ENCODE assay signal across 29 mouse cellular contexts in the genomic region with DNA sequence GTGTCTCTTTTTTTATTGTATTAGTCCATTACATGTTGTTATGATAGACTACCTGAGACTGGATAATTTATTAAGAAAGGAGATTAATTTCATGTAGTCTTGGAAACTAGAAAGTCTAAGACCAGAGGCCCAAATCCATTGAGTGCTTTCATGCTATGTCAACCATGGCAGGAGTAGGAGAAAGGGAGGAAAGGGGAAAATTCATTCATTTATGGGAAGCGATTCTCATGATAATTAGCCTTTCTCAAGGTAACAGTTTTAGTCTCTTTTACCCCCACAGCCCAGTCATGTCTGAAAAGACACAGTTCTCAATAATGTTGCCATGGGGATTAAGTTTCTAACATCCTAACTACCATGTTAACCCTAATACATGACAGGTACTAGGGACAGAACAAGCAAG.
DNase-seq lines count a peak whose midpoint lies in the region; ATAC-seq and TF ChIP-seq lines count a peak whose summit lies in the region.
"Had no signal": no experiment of that assay in that cellular context is flagged by ENCODE, and none has a peak within 500 bp of the region (broad histone marks: within the 10 kb centered on the region; RNA-seq: fewer than 3 reads in every experiment).

No protein-coding gene starts in this region.

- H3K9ac ChIP-seq in forebrain, embryonic 11.5 days (ENCODE audit: low read length), result no peak overlapping the region
- no peak overlapping the region for H3K9ac ChIP-seq in forebrain, embryonic 16.5 days (replicated peaks; ENCODE audit: low read depth, low read length)
- no peak overlapping the region for H3K9ac ChIP-seq in midbrain, embryonic 12.5 days (replicated peaks)
- H3K9ac ChIP-seq in midbrain, postnatal 0 days (replicated peaks; ENCODE audit: low read length, poor library complexity, severe bottlenecking), result no peak overlapping the region
- H3K9ac ChIP-seq in neural tube, embryonic 12.5 days, result no peak overlapping the region
- H3K9ac ChIP-seq: embryonic facial prominence, embryonic 13.5 days; embryonic facial prominence, embryonic 15.5 days; forebrain, embryonic 13.5 days; forebrain, embryonic 15.5 days had no signal

- ATAC-seq in forebrain, embryonic 11.5 days (replicated peaks; ENCODE audit: low FRiP score), result 0 out of 2 replicates have a peak, but pooled peaks have one; percentile 27
- no peak for ATAC-seq in forebrain, embryonic 16.5 days
- 0 out of 2 replicates have a peak, but pooled peaks have one; percentile 27 for ATAC-seq in midbrain, embryonic 12.5 days (ENCODE audit: low FRiP score, low read depth)
- no peak for ATAC-seq in midbrain, postnatal 0 days (ENCODE audit: low FRiP score)
- 0 out of 2 replicates have a peak, but pooled peaks have one; percentile 21 for ATAC-seq in neural tube, embryonic 12.5 days (ENCODE audit: low FRiP score, low read depth)
- ATAC-seq: activated CD4-positive, CD25-positive, alpha-beta regulatory T cell, adult 4 months; CD4-positive, CD25-positive, alpha-beta regulatory T cell, adult 4 months; forebrain, embryonic 13.5 days; forebrain, embryonic 15.5 days; Patski had no signal

- no peaks in the 10 kb centered on the region for H3K9me3 ChIP-seq in forebrain, embryonic 11.5 days (ENCODE audit: control insufficient read depth, low read length)
- H3K9me3 ChIP-seq in forebrain, embryonic 16.5 days (ENCODE audit: control insufficient read depth, low read length), result no peaks in the 10 kb centered on the region
- no peaks in the 10 kb centered on the region for H3K9me3 ChIP-seq in midbrain, embryonic 12.5 days
- H3K9me3 ChIP-seq in midbrain, postnatal 0 days (ENCODE audit: low read length), result no peaks in the 10 kb centered on the region
- no peaks in the 10 kb centered on the region for H3K9me3 ChIP-seq in neural tube, embryonic 12.5 days
- H3K9me3 ChIP-seq: embryonic facial prominence, embryonic 13.5 days; embryonic facial prominence, embryonic 15.5 days; forebrain, embryonic 10.5 days; forebrain, embryonic 13.5 days; forebrain, embryonic 15.5 days; G1E had no signal

- DNase-seq in embryo, embryonic 10.5 days (ENCODE audit: low spot score), result peak; percentile 24
- DNase-seq in embryo, embryonic 10 days (ENCODE audit: low spot score), result no peak
- DNase-seq in forebrain, embryonic 11.5 days (ENCODE audit: low spot score), result no peak
- no peak for DNase-seq in midbrain, postnatal 0 days (ENCODE audit: low spot score)
- DNase-seq in neural tube, embryonic 10.5 days (ENCODE audit: extremely low spot score, low spot score), result no peak
- DNase-seq: adrenal gland, adult 8-10 months; adrenal gland, postnatal 14 days; adrenal gland, postnatal 36 days; B cell, adult 2 months; cerebellum, adult 11 months; cerebellum, adult 18-20 months; cerebellum, adult 8-10 months; cerebellum, adult 9-11 months; cerebellum, postnatal 14 days; cerebellum, postnatal 36 days had no signal

- TF ChIP-seq CTCF in midbrain, postnatal 0 days (IDR thresholded peaks at IDR 0.05), result no peak

- WGBS in forebrain, embryonic 11.5 days, result 42% methylated on average over 1 of the region's 1 CpGs
- WGBS in forebrain, embryonic 16.5 days, result 6% methylated on average over 1 of the region's 1 CpGs
- WGBS in midbrain, embryonic 12.5 days, result 27% methylated on average over 1 of the region's 1 CpGs
- WGBS in midbrain, postnatal 0 days, result 15% methylated on average over 1 of the region's 1 CpGs
- 36% methylated on average over 1 of the region's 1 CpGs for WGBS in neural tube, embryonic 12.5 days

- H3K4me1 ChIP-seq in forebrain, embryonic 11.5 days (replicated peaks; ENCODE audit: control insufficient read depth, insufficient read depth, low read length), result no peaks in the 10 kb centered on the region
- no peaks in the 10 kb centered on the region for H3K4me1 ChIP-seq in forebrain, embryonic 16.5 days (replicated peaks; ENCODE audit: control insufficient read depth, insufficient read depth, low read length)
- no peaks in the 10 kb centered on the region for H3K4me1 ChIP-seq in midbrain, embryonic 12.5 days
- H3K4me1 ChIP-seq in midbrain, postnatal 0 days (ENCODE audit: insufficient read depth, low read length), result no peaks in the 10 kb centered on the region
- H3K4me1 ChIP-seq in neural tube, embryonic 12.5 days, result no peaks in the 10 kb centered on the region
- H3K4me1 ChIP-seq: embryonic facial prominence, embryonic 13.5 days; embryonic facial prominence, embryonic 15.5 days; forebrain, embryonic 13.5 days; forebrain, embryonic 15.5 days had no signal

- no peaks in the 10 kb centered on the region for H3K36me3 ChIP-seq in forebrain, embryonic 11.5 days (ENCODE audit: control insufficient read depth, insufficient read depth, low read length)
- H3K36me3 ChIP-seq in forebrain, embryonic 16.5 days (ENCODE audit: control insufficient read depth, insufficient read depth), result no peaks in the 10 kb centered on the region
- H3K36me3 ChIP-seq in midbrain, embryonic 12.5 days, result no peaks in the 10 kb centered on the region
- H3K36me3 ChIP-seq in midbrain, postnatal 0 days (ENCODE audit: insufficient read depth, low read length), result no peaks in the 10 kb centered on the region
- no peaks in the 10 kb centered on the region for H3K36me3 ChIP-seq in neural tube, embryonic 12.5 days
- H3K36me3 ChIP-seq: embryonic facial prominence, embryonic 13.5 days; embryonic facial prominence, embryonic 15.5 days; forebrain, embryonic 10.5 days; forebrain, embryonic 15.5 days; G1E had no signal

- H3K4me3 ChIP-seq in forebrain, embryonic 11.5 days (ENCODE audit: low read depth, low read length), result no peak overlapping the region
- H3K4me3 ChIP-seq in forebrain, embryonic 16.5 days (replicated peaks; ENCODE audit: low read length), result no peak overlapping the region
- no peak overlapping the region for H3K4me3 ChIP-seq in midbrain, embryonic 12.5 days
- no peak overlapping the region for H3K4me3 ChIP-seq in midbrain, postnatal 0 days (ENCODE audit: low read depth, low read length)
- no peak overlapping the region for H3K4me3 ChIP-seq in neural tube, embryonic 12.5 days
- H3K4me3 ChIP-seq: embryonic facial prominence, embryonic 13.5 days; embryonic facial prominence, embryonic 15.5 days; erythroblast, embryonic 14.5 days; forebrain, embryonic 10.5 days; forebrain, embryonic 13.5 days; forebrain, embryonic 15.5 days had no signal

- no peak overlapping the region for H3K27ac ChIP-seq in forebrain, embryonic 11.5 days (ENCODE audit: low read depth, low read length)
- H3K27ac ChIP-seq in forebrain, embryonic 16.5 days (ENCODE audit: low read length), result no peak overlapping the region
- H3K27ac ChIP-seq in midbrain, embryonic 12.5 days (replicated peaks), result no peak overlapping the region
- no peak overlapping the region for H3K27ac ChIP-seq in midbrain, postnatal 0 days (ENCODE audit: low read depth, low read length)
- no peak overlapping the region for H3K27ac ChIP-seq in neural tube, embryonic 12.5 days
- H3K27ac ChIP-seq: embryonic facial prominence, embryonic 13.5 days; embryonic facial prominence, embryonic 15.5 days; forebrain, embryonic 10.5 days; forebrain, embryonic 13.5 days; forebrain, embryonic 15.5 days had no signal

- no peak overlapping the region for H3K4me2 ChIP-seq in forebrain, embryonic 11.5 days (ENCODE audit: low read depth, low read length, severe bottlenecking)
- no peak overlapping the region for H3K4me2 ChIP-seq in forebrain, embryonic 16.5 days (ENCODE audit: low read length)
- H3K4me2 ChIP-seq in midbrain, embryonic 12.5 days (replicated peaks), result no peak overlapping the region
- no peak overlapping the region for H3K4me2 ChIP-seq in midbrain, postnatal 0 days (ENCODE audit: low read depth, low read length, poor library complexity, severe bottlenecking)
- no peak overlapping the region for H3K4me2 ChIP-seq in neural tube, embryonic 12.5 days (replicated peaks)
- H3K4me2 ChIP-seq: embryonic facial prominence, embryonic 13.5 days; embryonic facial prominence, embryonic 15.5 days; forebrain, embryonic 13.5 days; forebrain, embryonic 15.5 days had no signal

- H3K27me3 ChIP-seq in forebrain, embryonic 11.5 days (ENCODE audit: control insufficient read depth, insufficient read depth, low read length), result no peaks in the 10 kb centered on the region
- no peaks in the 10 kb centered on the region for H3K27me3 ChIP-seq in forebrain, embryonic 16.5 days (replicated peaks; ENCODE audit: control insufficient read depth, insufficient read depth, low read length)
- H3K27me3 ChIP-seq in midbrain, embryonic 12.5 days, result peaks cover 44% of the 10 kb centered on the region
- H3K27me3 ChIP-seq in midbrain, postnatal 0 days (ENCODE audit: insufficient read depth, low read length), result no peaks in the 10 kb centered on the region; the same call in 1 of the 2 replicates
- H3K27me3 ChIP-seq in neural tube, embryonic 12.5 days (replicated peaks), result no peaks in the 10 kb centered on the region
- H3K27me3 ChIP-seq: CH12.LX; embryonic facial prominence, embryonic 13.5 days; embryonic facial prominence, embryonic 15.5 days; forebrain, embryonic 13.5 days; forebrain, embryonic 15.5 days; Patski had no signal

Comparison
In these comparisons a context has a peak if more than half of its experiments do, and no peak if none do; other contexts are left out.
1. ATAC-seq: peak in forebrain, embryonic 11.5 days (single experiment), midbrain, embryonic 12.5 days (single experiment) and neural tube, embryonic 12.5 days (single experiment); none in forebrain, embryonic 16.5 days (single experiment) and midbrain, postnatal 0 days (single experiment).